Mouse (Mus musculus) telencephalon, adult 2 months (tissue): ENCODE measurements around the gene Alyref2.
"Not testable (repeated sequence)": the region's sequence is repeated elsewhere in the genome, so short reads cannot be mapped to it uniquely, and the experiment has no call there.

Experiments
- DNase-seq: peaks from one replicate; pipeline ENCODE4 v3.0.0-alpha.2; 2011; ENCODE audit warnings: low read depth, low spot score

Gene Alyref2

DNA sequence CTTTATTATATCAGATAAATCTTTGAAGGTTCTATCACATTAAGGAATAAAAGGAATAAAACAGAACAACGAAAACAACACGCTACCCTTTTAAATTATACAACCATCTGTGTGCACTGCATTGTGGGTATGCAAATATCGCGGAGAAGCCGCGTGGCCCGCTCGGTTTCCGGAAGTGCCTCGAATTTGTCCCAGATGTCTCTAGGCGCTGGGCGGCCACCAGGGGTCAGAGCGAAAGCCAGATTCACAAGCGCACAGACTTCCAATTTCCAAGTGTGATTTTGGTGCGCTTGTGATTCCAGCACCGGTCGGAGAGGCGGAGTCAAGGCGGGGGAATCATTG is at the start of gene Alyref2:
Gene Alyref2 (plus strand): TSS at position 229 of the 342 bp plus-strand sequence.
- DNase-seq, result peak; percentile 89

DNA sequence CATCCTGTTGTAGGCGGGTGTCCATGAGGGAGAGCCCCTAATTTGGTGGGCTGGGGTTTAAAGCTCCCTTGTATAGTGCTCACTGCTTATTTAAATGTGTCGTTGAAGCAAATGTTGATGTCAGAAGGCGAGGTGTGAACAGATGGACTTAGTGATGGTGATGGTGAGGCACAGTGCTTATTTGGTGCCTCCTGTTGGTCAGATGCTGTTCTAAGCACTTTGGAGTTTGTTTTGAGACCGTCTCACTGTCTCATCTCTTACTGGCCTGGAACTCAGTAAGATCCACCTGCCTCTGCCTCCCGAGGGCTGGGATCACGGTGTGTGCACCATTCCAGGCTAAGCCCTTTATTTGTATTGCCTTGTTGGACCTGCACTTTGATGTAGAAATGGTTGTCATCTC is 48.4 kb upstream of the Alyref2 start:
- no peak for DNase-seq

DNA sequence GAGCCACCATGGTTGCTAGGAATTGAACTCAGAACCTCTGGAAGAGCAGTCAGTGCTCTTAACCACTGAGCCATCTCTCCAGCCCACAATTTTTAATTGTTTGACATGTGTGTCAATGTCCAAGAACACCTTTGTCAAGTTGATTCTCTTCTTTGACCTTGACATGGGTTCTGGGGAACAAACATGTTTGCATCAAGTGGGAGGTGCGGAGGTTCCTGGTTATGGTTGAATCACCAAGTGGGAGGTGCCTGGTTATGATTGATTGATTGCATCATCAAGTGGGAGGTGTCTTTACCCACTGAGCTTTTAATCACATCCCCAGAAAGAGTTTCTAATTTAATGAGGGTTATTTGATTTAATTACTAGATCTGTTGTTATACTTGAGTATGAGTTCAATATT is 45.7 kb upstream of the Alyref2 start:
- DNase-seq, result no peak

DNA sequence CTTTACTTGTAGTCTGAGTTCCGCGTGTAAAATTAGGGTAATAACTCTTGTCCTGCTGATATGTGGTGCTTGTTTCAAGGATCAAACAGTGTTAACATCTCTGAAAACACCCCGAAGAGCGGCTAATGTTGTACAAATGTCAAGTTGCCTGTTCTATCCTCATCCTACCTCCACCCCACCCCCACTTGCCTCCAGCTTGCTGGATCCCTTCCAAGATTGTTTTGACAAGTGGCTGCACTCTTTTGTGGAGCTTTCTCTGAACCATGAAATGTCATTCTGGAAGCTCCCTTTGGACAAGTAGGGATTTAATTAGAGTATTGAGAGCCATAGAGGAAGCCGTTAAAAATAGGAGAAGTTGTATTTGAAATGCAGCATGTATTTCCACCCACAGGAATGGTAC is 43.5 kb upstream of the Alyref2 start:
- DNase-seq, result no peak

DNA sequence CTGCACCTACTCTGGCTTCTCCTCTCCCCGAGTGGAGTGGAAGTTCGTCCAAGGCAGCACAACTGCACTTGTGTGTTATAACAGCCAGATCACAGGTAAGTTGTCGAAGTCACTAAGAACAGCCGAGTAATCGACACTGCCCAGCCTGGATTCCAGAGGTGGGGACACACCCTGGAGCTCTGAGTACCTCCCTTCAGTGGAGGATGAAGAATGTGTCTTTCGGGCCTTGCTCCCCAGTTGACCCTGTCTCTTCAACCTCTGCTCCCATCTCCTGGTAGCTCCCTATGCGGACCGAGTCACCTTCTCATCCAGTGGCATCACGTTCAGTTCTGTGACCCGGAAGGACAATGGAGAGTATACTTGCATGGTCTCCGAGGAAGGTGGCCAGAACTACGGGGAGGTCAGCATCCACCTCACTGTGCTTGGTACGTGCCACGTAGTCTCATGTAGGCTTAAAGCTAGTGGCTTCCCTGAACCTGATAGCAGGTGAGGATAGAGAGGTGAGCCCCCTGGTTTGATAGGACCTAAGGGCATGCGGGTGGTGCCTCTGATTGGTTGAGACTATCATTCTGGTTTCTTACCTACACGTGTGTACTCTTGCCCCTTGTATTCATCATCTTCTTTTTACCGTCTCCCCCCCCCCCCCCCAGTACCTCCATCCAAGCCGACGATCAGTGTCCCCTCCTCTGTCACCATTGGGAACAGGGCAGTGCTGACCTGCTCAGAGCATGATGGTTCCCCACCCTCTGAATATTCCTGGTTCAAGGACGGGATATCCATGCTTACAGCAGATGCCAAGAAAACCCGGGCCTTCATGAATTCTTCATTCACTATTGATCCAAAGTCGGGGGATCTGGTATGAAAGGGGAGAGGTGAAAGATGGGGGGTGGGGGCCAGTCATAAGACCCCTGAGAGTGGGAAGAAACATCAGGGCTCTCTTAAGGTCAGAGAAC is 42.5 kb upstream of the Alyref2 start:
- DNase-seq, result no peak

DNA sequence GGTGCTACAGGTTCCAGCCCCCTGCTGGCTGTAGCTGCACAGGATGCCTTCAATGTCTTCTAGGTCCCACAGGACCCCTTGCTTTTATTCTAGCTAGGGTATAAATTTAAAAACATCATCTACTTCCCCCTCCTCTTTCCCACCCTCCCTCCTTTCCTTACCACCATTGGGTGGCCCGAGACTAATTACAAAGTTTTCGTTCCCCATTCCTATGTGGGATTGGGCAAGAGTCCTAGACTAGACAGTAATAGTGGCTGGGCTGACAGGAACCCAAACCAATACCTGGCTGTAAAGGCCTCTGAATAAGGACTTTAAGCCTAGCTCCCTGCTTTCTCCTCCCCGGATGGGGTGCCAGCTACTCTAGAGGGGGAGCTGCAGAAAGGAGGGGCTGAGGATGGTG is 40.1 kb upstream of the Alyref2 start:
- DNase-seq, result no peak

DNA sequence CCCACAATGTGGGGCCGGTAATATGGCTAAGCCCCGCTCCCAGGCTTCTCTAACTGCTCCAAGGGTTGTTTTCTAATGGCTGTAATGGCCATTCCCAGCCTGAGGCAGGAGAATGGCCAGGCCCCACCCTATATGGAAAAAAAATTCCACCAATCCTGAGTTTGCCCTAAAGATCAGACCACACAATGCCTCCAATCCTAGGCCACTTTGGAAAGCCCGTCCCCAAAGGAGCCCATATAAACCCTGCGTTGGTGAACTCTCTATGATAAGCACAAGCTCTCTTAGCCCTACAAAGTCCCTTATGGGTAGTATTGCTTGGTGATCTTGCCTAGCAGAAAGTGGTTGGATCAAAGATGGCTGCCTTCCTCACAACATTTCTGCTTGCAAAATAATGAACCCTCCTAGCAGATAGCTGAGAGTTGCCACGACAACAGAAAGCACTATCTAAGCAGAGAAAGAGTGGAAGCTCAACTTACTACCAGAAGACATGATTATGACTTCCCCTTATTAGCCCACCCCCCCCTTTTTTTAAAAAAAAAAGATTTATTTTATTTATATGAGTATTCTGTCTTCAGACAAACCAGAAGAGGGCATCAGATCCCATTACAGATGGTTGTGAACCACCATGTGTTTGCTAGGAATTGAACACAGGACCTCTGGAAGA is 37.4 kb upstream of the Alyref2 start:
- no peak for DNase-seq

DNA sequence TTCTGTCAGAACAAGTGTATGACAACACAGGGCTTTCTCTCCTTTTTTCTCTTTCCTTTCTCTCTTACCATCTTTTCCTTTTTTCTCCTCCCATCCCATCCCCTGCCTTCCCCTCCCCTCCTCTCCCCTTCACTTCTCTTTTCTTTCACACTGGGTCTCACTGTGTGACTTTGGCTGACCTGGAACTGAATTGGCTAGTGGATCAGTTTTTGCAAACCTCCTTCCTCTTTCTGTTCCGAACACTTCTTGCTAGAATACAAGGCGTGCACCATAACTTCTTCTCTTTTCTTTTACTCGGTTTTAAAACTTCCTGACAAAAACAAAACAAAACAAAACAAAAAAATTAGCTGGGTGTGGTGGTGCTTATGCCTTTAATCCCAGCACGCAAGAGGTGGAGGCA is 36.7 kb upstream of the Alyref2 start:
- DNase-seq, result no peak

DNA sequence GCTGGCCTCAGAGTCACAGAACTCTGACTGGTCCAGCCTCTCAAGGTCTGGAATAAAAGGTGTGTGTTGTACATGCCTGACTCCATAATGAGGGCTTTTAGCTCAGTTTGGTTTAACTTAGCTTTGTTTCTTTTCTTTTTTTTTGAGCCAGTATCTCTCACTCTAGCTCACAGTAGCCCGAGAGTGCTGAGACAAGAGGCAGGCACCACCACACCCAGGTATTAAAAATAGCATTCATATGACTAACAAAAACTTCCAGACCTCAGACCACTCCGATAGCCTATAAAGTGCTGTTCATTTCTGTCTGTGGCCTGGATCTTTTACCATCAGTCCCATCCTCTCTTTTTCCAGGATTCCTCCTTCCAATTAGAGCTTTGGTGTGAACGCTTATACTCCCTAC is 33.6 kb upstream of the Alyref2 start:
- DNase-seq, result no peak

DNA sequence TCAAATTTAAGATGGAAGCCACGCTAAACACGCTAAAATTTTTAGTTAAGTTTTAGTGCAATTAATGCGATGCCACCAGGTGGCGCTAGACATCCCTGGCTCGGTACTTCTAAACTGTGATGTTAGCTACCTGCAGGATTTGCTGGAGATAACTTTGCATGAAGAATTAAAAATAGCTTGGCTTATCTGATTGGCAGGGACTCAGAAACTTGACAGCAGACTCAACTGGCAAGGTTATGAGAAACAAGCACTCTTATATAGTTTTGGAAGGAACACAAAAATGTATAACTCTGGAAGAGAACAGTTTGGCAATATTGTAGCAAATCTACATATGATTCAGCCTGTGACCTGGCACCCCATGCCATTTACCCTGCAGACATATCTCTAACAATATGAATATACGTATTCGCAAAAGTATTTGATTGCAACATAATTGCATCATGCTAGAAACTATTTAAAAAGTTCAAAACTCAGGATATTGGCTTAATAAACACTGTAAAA is 32.9 kb upstream of the Alyref2 start:
- peak; percentile 40 for DNase-seq

DNA sequence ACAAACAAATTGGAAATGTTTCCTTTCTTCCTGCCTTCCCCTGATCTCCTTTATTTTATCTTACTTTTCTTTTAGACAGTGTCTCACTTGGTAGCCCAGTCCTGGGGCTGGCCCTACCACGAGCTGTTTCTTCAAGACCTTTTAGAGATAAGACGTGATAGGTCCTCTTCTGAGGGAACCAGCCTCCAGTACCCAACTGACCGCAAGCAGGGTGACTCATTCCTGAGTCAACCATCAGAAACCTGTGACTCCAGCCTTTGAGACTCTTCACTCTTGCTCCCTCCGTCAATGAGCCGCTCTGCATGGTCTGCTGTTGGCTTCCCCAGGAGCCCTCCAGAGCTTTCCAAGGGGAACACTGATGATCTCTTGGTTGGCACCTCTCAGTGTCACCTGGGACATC is 32.4 kb upstream of the Alyref2 start:
- no peak for DNase-seq

DNA sequence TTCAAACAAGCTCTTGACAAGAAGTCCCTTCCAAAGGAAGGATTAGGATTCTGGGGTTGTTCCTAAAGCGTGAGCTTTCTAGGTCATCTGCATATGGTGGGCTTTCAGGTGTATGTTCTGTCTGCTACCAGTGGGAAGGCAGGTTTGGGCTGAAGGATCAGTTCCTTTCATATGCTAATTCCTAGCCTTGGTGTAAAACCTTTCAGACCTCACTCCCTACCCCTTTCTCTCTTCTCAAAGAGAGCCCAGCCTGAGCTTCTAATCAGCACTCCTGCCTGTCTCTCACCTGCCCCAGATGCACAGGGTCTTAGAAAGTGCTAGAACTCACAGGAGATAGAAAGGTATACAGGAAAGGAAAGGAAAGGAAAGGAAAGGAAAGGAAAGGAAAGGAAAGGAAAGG is 31.8 kb upstream of the Alyref2 start:
- DNase-seq, result no peak

DNA sequence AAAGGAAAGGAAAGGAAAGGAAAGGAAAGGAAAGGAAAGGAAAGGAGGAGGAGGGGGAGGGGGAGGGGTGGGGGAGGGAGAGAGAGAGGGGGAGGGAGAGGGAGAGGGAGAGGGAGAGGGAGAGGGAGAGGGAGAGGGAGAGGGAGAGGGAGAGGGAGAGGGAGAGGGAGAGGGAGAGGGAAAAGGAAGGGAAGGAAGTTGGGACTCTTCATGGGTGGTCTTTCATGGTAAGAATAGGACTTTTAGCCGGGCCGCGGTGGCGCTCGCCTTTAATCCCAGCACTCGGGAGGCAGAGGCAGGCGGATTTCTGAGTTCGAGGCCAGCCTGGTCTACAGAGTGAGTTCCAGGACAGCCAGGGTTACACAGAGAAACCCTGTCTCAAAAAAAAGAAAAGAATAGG is 31.3 kb upstream of the Alyref2 start:
- not testable (repeated sequence) for DNase-seq

DNA sequence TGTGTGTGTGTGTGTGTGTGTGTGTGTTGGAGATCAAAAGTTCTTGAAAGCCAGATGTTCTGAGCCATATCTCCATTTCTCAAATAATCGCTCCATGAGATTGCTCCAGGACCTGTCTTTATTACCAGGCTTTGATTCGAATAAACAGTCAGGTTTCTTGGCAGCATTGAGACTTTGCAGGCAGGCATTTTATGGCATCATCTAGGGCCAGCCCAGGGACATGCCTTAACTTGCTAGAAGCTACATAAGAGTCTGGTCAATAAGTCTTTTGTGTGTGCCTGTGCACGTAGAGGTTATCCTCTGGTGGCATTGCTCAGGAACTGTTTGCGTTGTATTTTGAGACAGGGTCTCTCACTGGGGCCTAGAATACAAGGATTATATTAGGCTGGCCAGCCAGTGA is 29.8 kb upstream of the Alyref2 start:
- no peak for DNase-seq

DNA sequence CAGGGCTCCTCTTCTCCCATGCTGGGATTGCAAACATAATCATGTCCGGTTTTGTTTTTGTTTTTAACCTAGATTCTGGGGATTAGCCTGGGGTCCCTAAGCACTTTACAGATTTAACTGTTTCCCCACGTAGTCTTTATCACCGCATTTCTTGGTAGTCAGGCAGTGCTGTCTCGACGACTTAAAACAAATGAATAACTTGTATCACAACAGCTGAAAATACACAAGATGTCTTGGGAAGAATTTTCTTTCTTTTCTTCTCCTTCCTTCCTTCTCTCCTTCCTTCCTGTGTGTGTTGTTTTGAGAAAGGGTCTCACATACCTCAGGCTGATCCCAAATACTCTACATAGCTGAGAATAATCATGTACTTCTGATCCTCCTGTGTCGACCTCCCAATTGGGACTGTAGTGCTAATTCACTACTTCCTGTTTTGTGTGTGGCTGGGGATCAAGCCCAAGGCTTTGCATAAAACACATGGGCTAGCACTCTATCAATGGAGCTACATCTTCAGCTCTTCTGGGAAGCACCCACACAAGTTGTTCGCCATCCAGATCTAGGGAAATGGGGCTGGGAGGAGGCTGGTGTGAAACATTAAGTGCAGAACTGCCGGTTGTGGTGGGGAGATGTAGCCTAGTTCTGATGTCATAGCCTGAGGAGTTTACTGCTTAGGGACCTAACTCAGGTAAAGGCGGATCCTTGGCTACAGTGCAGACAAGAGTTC is 29.2 kb upstream of the Alyref2 start:
- no peak for DNase-seq

DNA sequence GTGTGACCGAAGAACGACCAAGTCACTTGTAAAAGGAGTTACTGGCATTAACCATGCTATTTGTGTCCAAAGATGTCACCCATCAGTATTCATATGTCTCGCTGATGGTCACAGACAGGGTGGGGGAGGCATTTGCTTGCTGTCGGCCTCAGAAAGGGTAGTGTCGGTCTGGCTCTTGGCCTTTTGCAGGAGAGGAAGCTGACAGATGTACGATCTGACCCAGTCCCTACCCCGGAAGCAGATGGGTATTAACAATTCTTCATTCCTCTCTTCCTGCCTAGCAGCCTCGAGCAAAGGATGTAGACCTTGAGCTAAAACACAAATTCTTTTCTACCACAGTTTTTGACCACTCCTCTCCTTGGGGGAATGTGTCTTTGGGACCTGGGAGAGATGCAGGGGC is 26.2 kb upstream of the Alyref2 start:
- DNase-seq, result no peak

DNA sequence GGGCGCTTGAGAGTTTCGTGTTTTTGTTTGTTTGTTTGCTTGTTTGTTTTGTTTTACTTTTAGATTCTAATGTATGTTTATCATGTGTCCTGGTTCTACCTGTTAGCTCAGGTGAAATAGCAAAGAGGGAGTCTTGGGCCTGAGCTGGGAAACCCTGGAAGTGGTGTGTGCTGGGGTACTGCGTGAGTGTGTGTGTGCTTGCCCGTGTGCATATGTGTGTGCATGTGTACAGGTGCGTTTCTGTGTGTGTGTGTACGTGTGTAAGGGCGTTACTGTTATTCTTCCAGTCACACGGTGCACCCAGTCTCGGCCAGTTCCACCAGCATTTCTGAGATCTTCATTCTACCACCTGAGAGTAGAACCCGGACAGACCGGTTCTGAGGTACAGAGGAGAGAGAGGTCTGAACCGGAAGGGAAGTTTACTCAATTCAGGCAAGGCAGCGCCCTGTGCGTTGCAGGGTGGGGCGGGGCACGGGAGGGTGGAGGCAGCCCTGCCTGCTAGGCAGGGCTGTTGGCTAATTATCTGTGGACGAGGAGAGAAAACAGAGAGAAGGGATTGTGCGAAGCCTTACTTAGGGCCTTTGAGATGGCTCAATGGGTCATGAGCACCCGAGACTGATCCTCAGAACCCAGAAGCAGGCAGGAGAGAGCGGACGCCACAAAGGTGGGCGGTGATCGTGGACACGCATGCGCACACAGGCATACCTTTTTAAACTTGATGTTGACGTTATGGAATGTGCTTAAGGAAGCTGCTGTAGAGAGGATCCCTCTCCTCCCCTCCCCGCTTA is 25.3 kb upstream of the Alyref2 start:
- DNase-seq, result no peak

DNA sequence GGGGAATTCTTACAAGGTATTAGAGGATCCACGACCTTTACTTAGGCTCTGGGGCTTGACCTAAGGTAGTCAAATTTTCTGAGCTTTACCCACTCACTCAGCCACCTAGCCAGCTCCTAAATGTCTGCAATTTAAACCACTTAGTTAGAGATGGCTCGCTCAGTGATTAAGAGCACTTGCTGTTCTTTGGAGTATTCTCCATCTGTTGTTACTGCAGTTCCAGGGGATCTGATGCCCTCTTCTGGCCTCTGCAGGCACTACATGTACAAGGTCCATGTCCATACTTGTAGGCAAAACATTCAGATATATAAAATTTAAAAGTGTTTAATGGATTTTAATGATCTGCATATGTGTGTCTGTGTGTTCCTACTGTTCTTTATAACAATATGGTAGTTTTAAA is 24.3 kb upstream of the Alyref2 start:
- DNase-seq, result peak; percentile 43

DNA sequence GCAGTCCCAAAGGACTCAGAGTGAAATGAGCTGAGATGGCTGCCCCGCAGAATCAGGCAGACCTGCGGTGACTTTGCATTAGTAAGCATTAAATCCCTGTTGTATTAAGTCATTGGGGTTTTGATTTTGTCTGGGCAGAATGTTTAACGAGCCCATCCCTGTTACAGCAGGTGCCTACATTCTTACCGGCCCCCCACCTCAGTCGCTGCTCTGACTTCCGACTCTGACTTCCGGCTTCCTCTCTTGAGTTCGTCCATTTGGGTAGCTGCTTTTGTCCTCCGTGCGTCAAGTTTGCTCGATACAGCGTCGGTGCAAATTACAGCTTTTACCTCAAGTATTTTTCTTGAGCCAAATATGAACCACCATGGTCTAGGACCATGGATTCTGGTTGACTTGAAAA is 9.0 kb upstream of the Alyref2 start:
- DNase-seq, result no peak

DNA sequence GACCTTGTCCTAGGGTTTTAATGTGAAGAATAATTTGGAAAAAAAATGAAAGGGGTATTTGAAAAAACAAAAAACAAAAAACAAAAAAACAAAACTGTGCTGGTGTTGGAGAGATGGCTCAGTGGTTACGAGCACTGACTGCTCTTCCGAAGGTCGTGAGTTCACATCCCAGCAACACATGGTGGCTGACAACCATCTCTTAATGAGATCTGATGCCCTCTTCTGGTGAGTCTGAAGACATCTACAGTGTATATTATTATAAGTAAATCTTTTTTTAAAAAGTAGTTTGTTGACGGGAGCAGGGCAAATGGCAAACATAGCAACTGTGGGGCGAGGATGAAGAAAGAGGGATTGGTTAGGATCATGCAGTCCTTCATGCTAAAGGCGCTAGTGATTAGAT is 7.9 kb upstream of the Alyref2 start:
- no peak for DNase-seq

DNA sequence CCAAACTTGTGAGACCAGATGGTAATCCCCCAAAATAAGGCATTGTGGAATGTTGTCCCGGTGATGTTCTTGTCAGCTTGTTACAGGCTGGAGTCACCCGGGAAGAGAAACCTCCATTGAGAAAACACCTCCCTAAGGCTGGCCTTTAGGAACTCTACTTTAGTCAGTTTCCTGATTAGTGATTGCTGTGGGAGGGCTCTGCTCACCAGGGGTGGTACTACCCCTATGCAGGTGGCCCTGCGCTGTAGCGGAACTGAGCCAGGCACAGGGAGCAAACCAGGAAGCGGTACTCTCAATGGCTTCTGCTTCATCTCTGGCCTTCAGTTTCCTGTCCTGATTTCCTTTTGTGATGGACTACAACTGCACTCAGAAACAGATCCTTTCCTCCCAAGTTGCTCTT is 3.4 kb upstream of the Alyref2 start:
- no peak for DNase-seq
